Mouse (Mus musculus) C2C12 (cell line): ENCODE measurements at regions not wholly inside any gene's neighbourhood (a gene's known extent, or its start where the extent isn't known, plus 50 kb on each side); places are given as distances from the start of the nearest gene placed in this dataset.

Experiments used
- H3K27me3 ChIP-seq: one replicate; pipeline ENCODE4 v1.6.1; 2011; ENCODE audit not compliant: control insufficient read depth, insufficient read depth, insufficient read length
- H3K36me3 ChIP-seq: one replicate; pipeline ENCODE4 v1.6.1; 2011; ENCODE audit not compliant: control insufficient read depth, insufficient read depth
- H3K4me3 ChIP-seq: one replicate; pipeline ENCODE4 v1.5.1; 2011; ENCODE audit warnings: mild to moderate bottlenecking, control low read depth; ENCODE audit not compliant: poor library complexity, insufficient read depth, severe bottlenecking
- H3K79me2 ChIP-seq: one replicate; pipeline ENCODE4 v1.6.1; 2011; ENCODE audit not compliant: control insufficient read depth, insufficient read depth
- H3K79me3 ChIP-seq: one replicate; pipeline ENCODE4 v1.6.1; 2011; ENCODE audit warnings: low read depth, control low read depth
- H3ac ChIP-seq: one replicate; pipeline ENCODE3; 2011; ENCODE audit warnings: low read depth; ENCODE audit not compliant: control insufficient read depth, insufficient read length
- CEBPB ChIP-seq: IDR thresholded peaks from one replicate; pipeline ENCODE4 v1.6.1; 2011; ENCODE audit warnings: low read depth, mild to moderate bottlenecking, control low read depth, moderate library complexity
- CTCF ChIP-seq: IDR thresholded peaks from one replicate; pipeline ENCODE4 v1.5.1; 2011; ENCODE audit not compliant: control insufficient read depth, insufficient read depth, insufficient read length
- FOSL1 ChIP-seq: IDR thresholded peaks from one replicate; pipeline ENCODE4 v1.8.0; 2011; ENCODE audit warnings: mild to moderate bottlenecking, low read length; ENCODE audit not compliant: poor library complexity, insufficient read depth, severe bottlenecking
- MAX ChIP-seq: IDR thresholded peaks from one replicate; pipeline ENCODE4 v1.6.1; 2011; ENCODE audit warnings: mild to moderate bottlenecking, control low read depth
- MYOD1 ChIP-seq: IDR thresholded peaks from one replicate; pipeline ENCODE4 v1.6.1; 2011; ENCODE audit warnings: low read depth; ENCODE audit not compliant: control insufficient read depth, insufficient read length
- MYOG ChIP-seq: IDR thresholded peaks from one replicate; pipeline ENCODE4 v1.6.1; 2011; ENCODE audit not compliant: control insufficient read depth, insufficient read length; ENCODE audit errors: extremely low read depth
- USF1 ChIP-seq: IDR thresholded peaks from one replicate; pipeline ENCODE4 v1.6.1; 2011; ENCODE audit warnings: low read depth, mild to moderate bottlenecking, control low read depth, moderate library complexity

DNA sequence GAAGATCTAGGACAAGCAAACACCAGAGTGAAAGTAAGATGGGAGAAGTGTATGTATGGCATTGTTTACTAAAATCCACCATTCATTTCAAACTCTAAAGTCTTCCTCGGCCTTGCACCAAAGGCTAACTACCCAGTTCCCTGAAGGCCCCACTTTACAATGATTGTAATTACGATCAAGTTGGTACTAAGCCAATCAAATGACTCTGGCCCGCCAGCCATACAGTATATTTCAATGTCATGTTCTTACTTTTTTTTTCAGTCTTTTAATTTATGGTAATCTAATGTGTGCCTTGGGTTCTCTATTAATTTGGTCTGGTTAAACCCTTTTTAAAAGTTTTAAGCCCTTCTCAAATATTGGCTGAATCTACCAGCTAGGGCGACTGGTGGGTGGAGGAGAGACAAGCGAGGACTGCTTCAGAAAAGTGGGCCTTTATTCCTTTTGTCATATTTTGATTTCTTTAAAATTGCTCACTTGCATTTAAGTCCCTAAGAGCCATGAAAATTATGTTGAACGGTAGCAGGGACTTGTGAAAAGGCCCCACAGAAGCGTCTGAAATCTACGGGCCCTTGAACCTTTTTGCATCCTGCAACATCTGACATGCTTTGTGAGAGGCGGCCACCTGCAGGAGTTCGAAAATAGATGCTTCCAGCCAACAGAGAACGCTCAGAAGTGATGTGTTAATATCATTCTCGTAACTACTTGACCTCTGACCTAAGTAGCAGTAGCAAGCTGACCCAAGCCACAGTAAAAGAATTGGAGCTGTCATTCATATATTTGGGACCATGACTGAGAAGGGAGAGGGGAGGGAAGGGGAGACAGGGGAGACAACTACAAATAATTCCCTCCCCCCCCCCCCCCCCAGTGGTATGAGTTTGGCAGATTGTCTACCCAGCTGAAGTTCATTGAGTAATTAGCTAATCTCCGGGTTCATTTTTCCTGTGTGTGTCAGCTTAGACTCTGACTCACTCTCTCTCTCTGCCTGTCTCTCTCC lies 197.2 kb downstream of the Cdca7 start:
- Histone ChIP-seq H3K79me2 (no peaks in the 10 kb centered on the region), H3K36me3 (no peaks in the 10 kb centered on the region), H3ac (no peak overlapping the region), H3K4me3 (no peak overlapping the region), H3K27me3 (no peaks in the 10 kb centered on the region), H3K79me3 (no peaks in the 10 kb centered on the region)
- TF ChIP-seq FOSL1, result no peak
- TF ChIP-seq CEBPB, result peak; percentile 6

DNA sequence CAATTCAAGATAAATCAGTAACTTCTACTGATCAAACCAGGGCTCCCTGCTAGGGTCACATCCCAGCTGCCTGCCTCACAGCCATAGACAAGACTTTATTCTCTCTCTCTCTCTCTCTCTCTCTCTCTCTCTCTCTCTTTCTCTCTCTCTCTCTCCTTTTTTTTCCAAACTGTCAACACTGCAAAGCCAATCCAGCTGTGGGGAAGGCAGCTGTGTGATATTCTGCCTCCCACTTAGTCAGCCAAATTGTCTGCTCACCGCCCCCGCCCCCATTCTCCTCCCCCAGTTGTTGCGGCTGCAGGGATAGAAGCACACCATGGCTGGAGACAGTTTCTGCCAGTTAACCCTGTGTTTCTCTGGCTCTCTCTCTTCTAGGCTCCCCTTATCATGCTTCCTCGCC lies 198.3 kb downstream of the Cdca7 start:
- no peaks in the 10 kb centered on the region for H3K27me3 ChIP-seq
- no peaks in the 10 kb centered on the region for H3K79me2 ChIP-seq
- TF ChIP-seq MAX, result no peak
- TF ChIP-seq MYOD1, result peak; percentile 74
- H3K79me3 ChIP-seq, result no peaks in the 10 kb centered on the region
- H3K36me3 ChIP-seq, result no peaks in the 10 kb centered on the region
- H3K4me3 ChIP-seq, result no peak overlapping the region
- H3ac ChIP-seq, result no peak overlapping the region

DNA sequence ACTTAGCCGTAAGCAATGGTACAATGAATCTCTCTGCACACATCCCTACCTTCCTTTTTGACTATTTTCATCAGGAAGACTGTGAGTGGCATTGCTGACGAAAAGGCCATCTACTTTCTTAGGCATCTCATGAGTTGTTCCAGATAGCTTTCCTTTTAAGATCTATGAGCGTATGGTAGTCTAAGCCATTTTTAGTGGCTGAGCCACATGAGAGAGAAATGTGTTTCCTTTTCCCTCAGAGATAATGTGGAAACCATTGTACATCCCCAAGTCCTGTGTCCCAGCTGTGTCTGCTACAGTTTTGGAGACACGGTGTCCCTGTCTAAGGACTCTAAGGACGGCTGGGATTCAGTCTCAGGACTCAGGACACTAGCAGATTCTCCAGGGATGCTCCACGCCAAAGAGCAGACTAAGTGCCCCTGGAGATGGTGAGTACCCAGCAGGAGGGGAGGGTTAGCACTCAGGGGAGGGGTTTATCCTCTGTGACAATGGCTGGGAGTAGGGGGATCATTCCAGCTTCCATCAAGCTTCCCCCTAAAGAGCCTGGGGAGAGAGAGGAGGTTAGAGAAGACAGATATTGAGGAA lies 199.0 kb downstream of the Cdca7 start:
- no peaks in the 10 kb centered on the region for H3K79me2 ChIP-seq
- no peak overlapping the region for H3K4me3 ChIP-seq
- H3K79me3 ChIP-seq, result no peaks in the 10 kb centered on the region
- no peak for TF ChIP-seq USF1
- TF ChIP-seq MAX, result no peak
- no peak for TF ChIP-seq CTCF
- H3K27me3 ChIP-seq, result no peaks in the 10 kb centered on the region
- H3K36me3 ChIP-seq, result no peaks in the 10 kb centered on the region
- H3ac ChIP-seq, result no peak overlapping the region

- Histone ChIP-seq H3K79me2 (no peaks in the 10 kb centered on the region), H3K79me3 (no peaks in the 10 kb centered on the region), H3K27me3 (no peaks in the 10 kb centered on the region), H3K36me3 (no peaks in the 10 kb centered on the region), H3ac (no peak overlapping the region), H3K4me3 (no peak overlapping the region)
- TF ChIP-seq CTCF, result no peak
These were observed 201.8 kb downstream of the Cdca7 start for GRCm38 (mm10) chr2:72677731-72678130.

- Histone ChIP-seq H3ac (no peak overlapping the region), H3K27me3 (no peaks in the 10 kb centered on the region), H3K79me3 (no peaks in the 10 kb centered on the region), H3K4me3 (no peak overlapping the region), H3K79me2 (no peaks in the 10 kb centered on the region), H3K36me3 (no peaks in the 10 kb centered on the region)
- no peak for TF ChIP-seq FOSL1
- no peak for TF ChIP-seq USF1
- no peak for TF ChIP-seq MYOG
- TF ChIP-seq CTCF, result no peak
- TF ChIP-seq MYOD1, result no peak
- no peak for TF ChIP-seq MAX
- no peak for TF ChIP-seq CEBPB
These were observed 212.1 kb downstream of the Cdca7 start for GRCm38 (mm10) chr2:72688031-72688430.

GRCm38 (mm10) chr2:72701081-72701480 lies 225.1 kb downstream of the Cdca7 start:
- no peaks in the 10 kb centered on the region for H3K79me3 ChIP-seq
- TF ChIP-seq USF1, result no peak
- H3K36me3 ChIP-seq, result no peaks in the 10 kb centered on the region
- no peaks in the 10 kb centered on the region for H3K79me2 ChIP-seq
- H3ac ChIP-seq, result no peak overlapping the region
- H3K4me3 ChIP-seq, result no peak overlapping the region
- H3K27me3 ChIP-seq, result peaks cover 11% of the 10 kb centered on the region
